Mouse (Mus musculus) liver, embryonic 18 days (tissue): Measurements from ENCODE around the gene Serpinb6b. TPM values are rescaled to one million over a fixed set of nuclear protein-coding genes. Genes with fewer than 3 reads are reported as not detected.

Experiments used
- polyA plus RNA-seq: library from polyadenylated mRNA; depleted of rRNA; stranded (reverse); fragments of >200 nt; gene quantifications from 2 replicates; pipeline ENCODE4 v1.2.3, GENCODE M21; 2012; rRNA removed

The Serpinb6b gene
- 2.7 and 3.5 TPM in 2 replicates for polyA plus RNA-seq

GRCm38 (mm10) chr13:32964989-32965811 lies at the start of gene Serpinb6b:
Gene Serpinb6b (plus strand): TSS chr13:32965209.

GRCm38 (mm10) chr13:33002950-33003349 lies 37.9 kb downstream of the Serpinb6b start, which contains the start of gene Serpinb9:
Gene Serpinb9 (plus strand): TSS chr13:33003250.

GRCm38 (mm10) chr13:33027244-33027643 lies 62.2 kb downstream of the Serpinb6b start, which contains the start of gene Serpinb9b:
Gene Serpinb9b (plus strand): TSS chr13:33027416.

Other genes with a start within 250 kb of the Serpinb6b start
- gene Mylk4, start 181.3 kb upstream of the Serpinb6b start, polyA plus RNA-seq, result 0.02 TPM in 1 of 2 replicates, not detected in the other
- 14.3 and 14.4 TPM in 2 replicates for gene Wrnip1, start 163.2 kb upstream of the Serpinb6b start, polyA plus RNA-seq
- gene D930007J09Rik, start 162.4 kb upstream of the Serpinb6b start, polyA plus RNA-seq, result not detected in 2 replicates
- gene Serpinb1a, start 114.0 kb upstream of the Serpinb6b start, polyA plus RNA-seq, result 22.9 and 29.1 TPM in 2 replicates
- not detected in 2 replicates for gene Serpinb1c, start 67.0 kb upstream of the Serpinb6b start, polyA plus RNA-seq
- 1.3 and 1.7 TPM in 2 replicates for gene Serpinb9, start 38.0 kb downstream of the Serpinb6b start, polyA plus RNA-seq
- 0.02 and 0.04 TPM in 2 replicates for gene Serpinb9b, start 62.2 kb downstream of the Serpinb6b start, polyA plus RNA-seq
- gene Serpinb1b, start 113.4 kb downstream of the Serpinb6b start, polyA plus RNA-seq, result 0.02 TPM in 1 of 2 replicates, not detected in the other
- gene Serpinb9c, start 194.5 kb downstream of the Serpinb6b start, polyA plus RNA-seq, result not detected in 2 replicates
- not detected in 2 replicates for gene Serpinb9d, start 227.8 kb downstream of the Serpinb6b start, polyA plus RNA-seq